Mouse (Mus musculus) liver, postnatal 0 days (tissue): ENCODE measurements around the gene Ythdc1. TPM values are rescaled to one million over a fixed set of nuclear protein-coding genes. Genes with fewer than 3 reads are reported as not detected.
A peak's percentile ranks its signal among the peaks of the same experiment; 100 is the strongest.

Experiments
- ATAC-seq: fragments of 200-750 bp; cut with Nextera tagmentation; 2 replicates; pipeline ENCODE4 v1.8.0; 2017; ENCODE audit warnings: mild to moderate bottlenecking, moderate library complexity
- DNase-seq: peaks from one replicate; pipeline ENCODE4 v3.0.0-alpha.2; 2016
- H3K27ac ChIP-seq: fragments of 300-500 bp; sonication (generic); 2 replicates; pipeline ENCODE4 v1.5.1; 2014; ENCODE audit warnings: antibody characterized with exemption, moderate library complexity, mild to moderate bottlenecking, low read depth
- H3K27me3 ChIP-seq: fragments of 300-500 bp; sonication (generic); 2 replicates; pipeline ENCODE4 v1.6.1; 2014; ENCODE audit warnings: low read length, control low read depth, mixed read lengths; ENCODE audit not compliant: insufficient read depth
- H3K36me3 ChIP-seq: fragments of 300-500 bp; sonication (generic); replicated peaks from 2 replicates; pipeline ENCODE4 v1.6.1; 2014; ENCODE audit warnings: mild to moderate bottlenecking, control low read depth, low read length, moderate library complexity, mixed read lengths; ENCODE audit not compliant: insufficient read depth
- H3K4me1 ChIP-seq: fragments of 300-500 bp; sonication (generic); 2 replicates; pipeline ENCODE4 v1.6.1; 2014; ENCODE audit warnings: antibody characterized with exemption, mild to moderate bottlenecking, control low read depth; ENCODE audit not compliant: insufficient read depth
- H3K4me2 ChIP-seq: fragments of 300-500 bp; sonication (generic); 2 replicates; pipeline ENCODE4 v1.6.1; 2014; ENCODE audit warnings: low read depth, mild to moderate bottlenecking, low read length, moderate library complexity, mixed read lengths
- H3K4me3 ChIP-seq: fragments of 300-500 bp; sonication (generic); 2 replicates; pipeline ENCODE4 v1.5.1; 2014; ENCODE audit warnings: low read depth, low read length
- H3K9ac ChIP-seq: fragments of 300-500 bp; sonication (generic); replicated peaks from 2 replicates; pipeline ENCODE4 v1.6.1; 2014; ENCODE audit warnings: mild to moderate bottlenecking, moderate library complexity
- H3K9me3 ChIP-seq: fragments of 300-500 bp; sonication (generic); 2 replicates; pipeline ENCODE4 v1.6.1; 2016; ENCODE audit warnings: mild to moderate bottlenecking, control low read depth, low read length, mixed read lengths
- CTCF ChIP-seq: sonication (generic); IDR thresholded peaks from 2 replicates; pipeline ENCODE4 v1.5.1; 2016; ENCODE audit warnings: antibody characterized with exemption, low read depth
- EP300 ChIP-seq: IDR thresholded peaks from 2 replicates; pipeline ENCODE4 v1.6.1; 2016; ENCODE audit warnings: antibody characterized with exemption, low read depth, mild to moderate bottlenecking
- WGBS: fragments of 180-500 bp; shearing (Covaris S2); extraction: QIAGEN DNeasy Blood & Tissue Kit; methylation state at CpG from one replicate; pipeline ENCODE4 v1.1.7; 2014; ENCODE audit not compliant: insufficient replicate concordance; 5-methylcytosine and 5-hydroxymethylcytosine counted together
- polyA plus RNA-seq: library from polyadenylated mRNA; unstranded; fragments of >200 nt; fragmentation: Nextera tagmentation; extraction: Ambion mirVana; gene quantifications from 2 replicates; pipeline ENCODE4 v1.2.1, GENCODE M21; 2015

Ythdc1 gene
- 12.5 and 13.0 TPM in 2 replicates for polyA plus RNA-seq

DNA sequence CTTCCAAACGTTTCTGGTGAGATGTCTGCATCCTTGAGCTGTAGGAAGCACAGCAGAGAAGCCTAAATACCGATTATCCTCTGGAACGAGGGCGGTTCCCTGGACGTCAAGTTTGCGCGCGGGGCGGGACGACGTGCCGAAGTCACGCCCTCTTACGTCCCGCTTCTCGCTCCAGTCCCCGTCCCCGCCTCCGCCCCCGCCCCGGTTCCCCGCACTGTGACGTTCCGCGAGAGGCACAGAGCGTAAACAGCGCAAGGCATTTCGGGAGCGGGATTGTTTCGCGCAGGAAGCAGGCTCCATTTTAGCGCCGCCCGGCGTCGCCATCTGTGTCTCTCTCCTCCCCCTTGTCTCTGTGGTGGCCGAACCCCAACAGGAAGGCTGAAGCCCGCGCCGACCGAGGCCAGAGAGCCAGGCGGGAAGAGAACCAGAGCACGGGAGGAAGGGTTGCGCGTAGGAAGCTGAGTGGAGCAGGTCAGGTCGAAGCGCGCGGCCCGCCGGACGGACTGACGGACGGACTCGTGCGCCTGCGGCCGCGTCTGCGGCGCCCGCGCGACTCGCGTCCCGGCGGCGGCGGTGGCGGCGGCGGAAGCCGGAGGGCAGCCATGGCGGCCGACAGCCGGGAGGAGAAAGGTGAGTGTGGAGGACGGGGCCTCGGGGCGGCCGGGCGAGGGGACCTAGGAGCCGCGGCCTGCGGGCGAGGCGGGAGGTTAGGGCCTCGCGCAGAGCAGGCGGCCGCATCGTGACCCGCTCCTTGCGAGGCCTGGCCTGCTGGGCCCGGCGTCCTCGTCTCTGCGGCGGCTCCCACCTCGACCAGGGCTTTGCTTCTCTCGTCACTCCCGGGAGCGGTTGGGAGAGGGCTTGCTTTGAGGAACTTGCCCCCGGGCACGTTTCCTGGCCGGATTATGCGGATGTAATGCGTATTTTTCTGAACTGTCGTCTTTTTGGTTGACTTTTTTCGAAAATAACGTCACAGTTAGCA, at the start of gene Ythdc1:
Gene Ythdc1 (plus strand): TSS at position 260 of the 979 bp plus-strand sequence.
- WGBS, result under 1% methylated on average over 85 of the region's 111 CpGs
- peak; percentile 99 for ATAC-seq

DNA sequence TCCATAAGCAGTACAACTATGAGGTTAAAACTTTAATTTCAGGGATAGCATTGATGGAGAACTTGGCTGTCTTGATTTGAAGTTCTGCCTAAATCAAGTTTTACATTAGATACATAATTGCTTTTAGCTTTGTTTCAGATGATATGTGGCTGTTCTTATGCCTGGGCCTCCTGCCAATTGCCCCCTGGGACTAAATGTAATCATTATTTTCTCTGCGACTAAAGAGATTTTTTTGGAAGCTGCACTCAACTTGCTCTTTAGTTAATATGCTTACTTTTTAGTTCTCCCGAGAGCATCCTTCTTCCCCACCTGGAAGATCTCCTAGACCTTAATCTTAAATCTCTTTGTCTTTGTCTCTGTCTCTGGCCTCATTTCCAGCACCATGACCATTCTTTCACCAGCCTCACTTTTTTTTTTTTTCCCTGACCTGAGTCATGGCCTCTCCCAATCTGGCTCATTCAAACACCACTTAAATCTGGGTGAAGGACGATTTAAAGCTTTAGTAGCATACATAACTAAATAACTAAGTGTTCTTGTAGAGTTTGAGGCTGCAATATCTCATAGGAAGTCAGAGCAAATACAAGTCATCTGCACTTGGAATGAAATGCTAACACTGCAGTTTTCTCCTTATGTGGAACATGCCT, 34.9 kb upstream of the Ythdc1 start:
- Histone ChIP-seq H3K4me2 (no peak overlapping the region), H3K4me3 (no peak overlapping the region), H3K4me1 (no peaks in the 10 kb centered on the region), H3K9ac (no peak overlapping the region), H3K9me3 (no peaks in the 10 kb centered on the region), H3K36me3 (no peaks in the 10 kb centered on the region), H3K27me3 (no peaks in the 10 kb centered on the region), H3K27ac (no peak overlapping the region)
- TF ChIP-seq EP300, result no peak
- no peak for TF ChIP-seq CTCF
- no peak for ATAC-seq
- no peak for DNase-seq
- 58% methylated on average over 3 of the region's 3 CpGs for WGBS

More for the DNA sequence above, at the start of gene Ythdc1:
- peak; percentile 98 for DNase-seq
- Histone ChIP-seq H3K4me1 (peaks cover 23% of the 10 kb centered on the region), H3K4me2 (peak within 1 kb of the TSS; percentile 82), H3K4me3 (peak within 1 kb of the TSS; percentile 94), H3K36me3 (no peaks in the 10 kb centered on the region), H3K27ac (peak within 1 kb of the TSS; percentile 100), H3K27me3 (no peaks in the 10 kb centered on the region), H3K9ac (peak within 1 kb of the TSS; percentile 99), H3K9me3 (no peaks in the 10 kb centered on the region)
- TF ChIP-seq EP300, result no peak; the same call in 1 of the 2 replicates
- TF ChIP-seq CTCF, result peak; percentile 15; the same call in 1 of the 2 replicates

DNA sequence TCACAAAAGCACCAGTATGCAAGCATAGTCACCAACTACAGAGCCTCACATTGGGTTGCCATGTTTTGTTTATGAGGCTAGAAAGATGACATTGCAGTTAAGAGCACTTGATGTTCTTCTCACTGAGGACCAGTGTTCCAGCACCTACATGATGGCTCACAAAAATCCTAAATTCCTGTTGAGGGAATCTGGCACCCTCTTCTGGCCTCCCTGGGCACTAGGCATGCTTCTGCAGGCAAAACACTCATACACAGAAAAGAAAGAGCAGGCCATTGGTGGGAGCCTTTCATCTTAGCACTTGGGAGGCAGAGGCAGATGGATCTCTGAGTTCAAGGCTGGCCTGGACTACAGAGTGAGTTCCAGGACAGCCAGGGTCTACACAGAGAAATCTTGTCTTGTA, 33.0 kb upstream of the Ythdc1 start:
- DNase-seq, result no peak
- H3K4me3 ChIP-seq, result no peak overlapping the region
- H3K4me1 ChIP-seq, result no peaks in the 10 kb centered on the region
- no peak overlapping the region for H3K27ac ChIP-seq
- no peaks in the 10 kb centered on the region for H3K36me3 ChIP-seq
- TF ChIP-seq EP300 (no peak), CTCF (no peak)
- H3K9me3 ChIP-seq, result no peaks in the 10 kb centered on the region
- H3K4me2 ChIP-seq, result no peak overlapping the region
- H3K27me3 ChIP-seq, result no peaks in the 10 kb centered on the region
- ATAC-seq, result no peak
- no peak overlapping the region for H3K9ac ChIP-seq

DNA sequence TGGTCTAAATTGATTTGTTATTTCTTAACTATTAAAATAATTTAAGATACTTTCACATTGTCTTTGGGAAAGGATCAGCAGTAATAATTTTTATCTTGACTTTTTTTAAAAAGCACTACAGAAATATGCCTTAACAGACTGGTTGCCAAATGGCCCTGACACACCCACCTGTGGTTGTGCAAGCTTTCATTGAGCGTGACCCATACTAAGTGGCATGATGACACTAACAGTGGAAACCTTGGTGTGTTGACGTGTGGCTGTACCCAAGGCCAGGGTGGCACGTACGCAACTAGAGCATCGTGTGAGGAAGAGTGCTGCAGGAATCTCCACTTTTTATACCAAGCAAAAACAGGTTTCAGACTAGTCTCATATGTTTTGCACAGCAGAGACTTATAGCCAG, 27.1 kb upstream of the Ythdc1 start:
- H3K27ac ChIP-seq, result no peak overlapping the region
- no peak for ATAC-seq
- WGBS, result 79% methylated on average over 5 of the region's 5 CpGs
- H3K4me2 ChIP-seq, result no peak overlapping the region
- no peaks in the 10 kb centered on the region for H3K9me3 ChIP-seq
- H3K9ac ChIP-seq, result no peak overlapping the region
- no peaks in the 10 kb centered on the region for H3K4me1 ChIP-seq
- no peaks in the 10 kb centered on the region for H3K36me3 ChIP-seq
- peak; percentile 12 for DNase-seq
- no peaks in the 10 kb centered on the region for H3K27me3 ChIP-seq
- H3K4me3 ChIP-seq, result no peak overlapping the region
- no peak for TF ChIP-seq EP300
- no peak for TF ChIP-seq CTCF

DNA sequence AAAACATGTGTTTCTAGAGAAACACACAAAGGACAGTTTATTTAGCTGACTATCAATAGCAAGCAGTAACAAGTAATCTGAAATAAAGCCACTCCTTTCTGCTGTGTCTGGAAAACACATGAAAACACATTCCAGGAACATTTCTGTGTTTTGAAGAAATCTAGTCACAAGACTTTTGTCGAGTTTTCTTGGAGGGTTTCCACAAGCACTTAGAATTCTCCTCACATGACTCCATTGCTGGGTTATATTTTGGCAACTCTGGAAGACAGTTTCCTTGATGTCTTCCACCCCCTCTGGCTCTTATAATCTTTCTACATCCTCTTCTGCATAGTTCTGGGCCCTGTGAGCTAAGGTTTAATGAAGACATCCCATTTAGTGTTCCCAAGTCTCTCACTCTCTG, 25.6 kb upstream of the Ythdc1 start:
- 61% methylated on average over 1 of the region's 1 CpGs for WGBS
- Histone ChIP-seq H3K27me3 (no peaks in the 10 kb centered on the region), H3K9ac (no peak overlapping the region)

DNA sequence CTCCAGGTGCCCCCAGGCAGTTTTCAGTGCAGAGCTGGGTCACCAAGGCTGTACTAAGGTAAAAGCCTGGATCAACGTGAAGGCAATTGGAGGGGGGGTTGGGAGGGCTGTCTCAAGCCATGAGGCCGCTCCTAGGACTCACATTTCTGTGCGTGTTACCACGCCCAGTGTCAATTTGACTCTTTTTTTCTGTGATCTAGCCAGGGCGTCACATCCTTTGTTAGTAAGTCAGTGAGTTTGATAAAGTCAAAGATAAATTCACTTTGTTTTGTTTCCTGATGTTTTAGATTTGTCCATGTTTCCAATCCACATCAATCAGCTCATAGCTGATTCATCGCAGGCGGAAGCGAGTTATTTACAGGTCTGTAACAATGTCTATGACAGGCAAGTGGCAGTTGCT, 21.0 kb upstream of the Ythdc1 start:
- H3K27me3 ChIP-seq, result no peaks in the 10 kb centered on the region
- H3K27ac ChIP-seq, result no peak overlapping the region
- H3K4me2 ChIP-seq, result no peak overlapping the region
- no peaks in the 10 kb centered on the region for H3K9me3 ChIP-seq
- no peak for DNase-seq
- ATAC-seq, result no peak
- H3K4me1 ChIP-seq, result no peaks in the 10 kb centered on the region
- no peak for TF ChIP-seq CTCF
- TF ChIP-seq EP300, result no peak
- 65% methylated on average over 8 of the region's 8 CpGs for WGBS
- no peaks in the 10 kb centered on the region for H3K36me3 ChIP-seq
- no peak overlapping the region for H3K9ac ChIP-seq
- no peak overlapping the region for H3K4me3 ChIP-seq

More for the DNA sequence above, 25.6 kb upstream of the Ythdc1 start:
- no peaks in the 10 kb centered on the region for H3K4me1 ChIP-seq
- no peak for ATAC-seq
- H3K4me2 ChIP-seq, result no peak overlapping the region
- no peak for TF ChIP-seq EP300
- TF ChIP-seq CTCF, result no peak
- H3K27ac ChIP-seq, result no peak overlapping the region
- H3K9me3 ChIP-seq, result no peaks in the 10 kb centered on the region
- no peak overlapping the region for H3K4me3 ChIP-seq
- no peak for DNase-seq
- no peaks in the 10 kb centered on the region for H3K36me3 ChIP-seq
